Mouse (Mus musculus) embryo, embryonic 9.5 days (tissue): Measurements from ENCODE around the gene Ppp2r5e.
"Not testable (repeated sequence)": the region's sequence is repeated elsewhere in the genome, so short reads cannot be mapped to it uniquely, and the experiment has no call there.

Source experiments
- DNase-seq: peaks from one replicate; pipeline ENCODE4 v3.0.0-alpha.2; 2017; ENCODE audit errors: extremely low spot score

The Ppp2r5e gene

DNA sequence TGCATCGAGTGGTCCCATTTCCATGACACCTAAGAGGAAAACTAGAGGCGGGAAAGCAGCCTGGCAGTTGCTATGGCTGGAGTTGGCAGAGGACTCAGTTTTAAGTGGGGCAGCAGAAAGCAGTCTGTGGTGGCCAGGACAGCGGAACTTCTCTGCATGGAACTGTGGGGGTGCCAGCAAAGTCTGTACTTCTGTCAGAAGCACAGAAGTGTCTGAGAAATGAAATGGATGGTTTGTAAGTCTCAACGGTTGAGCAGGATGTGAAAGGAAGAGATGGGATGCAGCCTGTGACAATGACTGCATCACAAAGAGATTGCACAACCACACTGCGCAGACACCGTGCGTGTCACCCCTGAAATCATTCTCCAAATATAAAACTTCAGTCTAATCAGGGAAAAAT is 149.8 kb downstream of the Ppp2r5e start:
- no peak for DNase-seq

DNA sequence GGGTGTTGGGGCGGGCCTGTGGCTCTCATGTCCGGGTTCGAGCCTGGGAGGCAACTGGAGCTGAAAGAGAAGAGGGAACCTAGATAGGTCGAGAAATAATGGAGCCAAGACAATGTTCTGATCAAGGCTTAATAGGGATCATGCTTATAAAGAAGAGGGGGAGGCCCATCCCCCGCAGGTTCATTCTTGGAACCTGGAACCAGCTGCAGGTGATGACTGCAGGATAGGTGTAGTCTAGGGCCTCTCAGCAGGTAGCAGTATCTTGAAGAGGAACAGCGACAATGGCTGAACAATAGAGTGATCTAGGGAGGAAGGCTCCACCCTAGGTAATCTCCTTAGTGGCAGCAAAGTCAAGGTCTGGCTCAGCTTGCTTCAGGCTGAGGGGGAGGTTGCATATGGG is 163.6 kb downstream of the Ppp2r5e start:
- DNase-seq: not testable (repeated sequence)

DNA sequence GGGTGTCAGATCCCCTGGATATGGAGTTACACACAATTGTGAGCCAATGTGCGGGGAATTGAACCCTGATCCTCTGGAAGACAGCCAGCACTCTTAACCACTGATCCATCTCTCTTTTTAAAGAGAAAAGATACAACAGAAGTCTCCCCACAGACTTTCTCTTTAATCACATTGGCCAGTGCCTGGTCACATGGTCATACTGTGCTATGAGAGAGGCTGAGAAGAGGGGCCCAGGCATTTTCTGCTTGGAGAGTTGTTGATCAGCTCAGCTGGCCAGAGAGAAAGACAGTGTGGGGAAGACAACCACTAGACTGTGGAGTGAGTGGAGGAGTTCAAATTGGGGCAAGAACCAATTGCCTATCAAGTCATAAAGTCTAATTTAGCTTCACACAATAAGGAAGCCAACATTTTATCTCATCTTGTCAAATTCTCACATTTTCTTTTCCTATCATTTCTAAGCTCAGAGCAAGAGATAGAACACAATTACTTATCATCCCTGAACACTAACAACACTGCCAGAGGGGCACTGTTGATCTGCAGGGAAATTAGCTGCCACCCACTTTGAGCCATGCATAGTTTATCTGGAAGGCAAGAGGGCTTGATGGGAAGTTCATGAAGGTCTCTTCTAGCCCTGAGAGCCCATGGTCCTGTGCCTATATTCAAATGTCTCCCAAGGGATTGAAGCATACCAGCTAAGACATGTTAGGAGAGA is 166.2 kb downstream of the Ppp2r5e start:
- DNase-seq: no peak

DNA sequence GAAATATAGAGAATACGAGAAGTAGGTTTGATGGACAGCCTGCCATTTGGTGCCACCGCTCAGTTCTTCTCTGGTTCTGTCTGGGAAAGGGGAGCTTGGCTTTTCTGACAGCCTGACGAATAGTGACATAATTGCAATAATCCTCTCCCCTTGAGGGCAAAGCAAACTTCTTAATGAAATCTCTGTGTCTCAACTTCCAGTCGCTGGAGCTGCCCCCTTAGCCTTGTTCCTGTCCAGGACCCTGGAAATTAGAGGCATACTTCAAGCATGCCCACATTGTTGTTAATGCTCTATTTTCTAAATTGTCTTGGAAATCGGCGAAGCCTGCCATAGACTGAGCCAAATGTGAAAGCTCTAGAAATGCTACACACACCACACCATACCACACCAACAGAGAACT is 167.3 kb downstream of the Ppp2r5e start:
- no peak for DNase-seq

DNA sequence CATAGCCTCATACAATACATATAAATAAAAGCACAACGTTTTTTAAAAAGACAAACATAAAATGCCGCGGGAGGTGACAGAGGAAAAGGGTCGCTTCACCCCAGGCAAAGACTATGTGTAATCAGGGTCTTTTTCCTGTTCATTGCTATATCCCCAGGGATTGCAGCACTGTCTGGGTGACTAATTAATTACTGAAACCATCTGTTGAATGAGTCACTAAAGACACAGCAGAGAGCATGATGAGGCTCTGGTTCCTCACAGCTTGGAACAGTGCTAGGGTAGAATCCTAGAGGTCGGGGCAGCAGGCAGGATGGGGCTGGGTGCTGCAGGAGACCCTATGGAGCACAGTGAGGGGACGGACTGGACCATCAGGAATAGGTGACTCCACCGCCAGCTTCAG is 170.2 kb downstream of the Ppp2r5e start:
- no peak for DNase-seq

DNA sequence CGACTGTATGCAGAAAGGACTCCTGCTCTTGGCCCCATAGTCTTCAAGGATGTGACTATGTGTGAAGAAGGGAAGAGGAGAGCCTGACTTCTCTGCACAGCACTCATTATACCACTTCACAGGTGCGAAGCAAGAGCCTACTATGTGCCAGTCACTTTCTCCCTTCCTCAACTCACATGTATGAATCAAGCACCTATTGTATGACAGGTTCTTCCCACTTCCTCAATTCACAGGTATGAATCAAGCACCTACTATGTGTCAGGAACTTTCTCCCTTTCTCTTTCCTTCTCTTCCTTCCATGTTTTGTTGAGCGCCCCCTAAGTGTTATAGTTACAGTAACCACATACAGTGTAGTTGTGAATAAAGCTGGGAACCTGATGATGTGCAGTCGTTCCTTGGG is 171.2 kb downstream of the Ppp2r5e start:
- DNase-seq: no peak

DNA sequence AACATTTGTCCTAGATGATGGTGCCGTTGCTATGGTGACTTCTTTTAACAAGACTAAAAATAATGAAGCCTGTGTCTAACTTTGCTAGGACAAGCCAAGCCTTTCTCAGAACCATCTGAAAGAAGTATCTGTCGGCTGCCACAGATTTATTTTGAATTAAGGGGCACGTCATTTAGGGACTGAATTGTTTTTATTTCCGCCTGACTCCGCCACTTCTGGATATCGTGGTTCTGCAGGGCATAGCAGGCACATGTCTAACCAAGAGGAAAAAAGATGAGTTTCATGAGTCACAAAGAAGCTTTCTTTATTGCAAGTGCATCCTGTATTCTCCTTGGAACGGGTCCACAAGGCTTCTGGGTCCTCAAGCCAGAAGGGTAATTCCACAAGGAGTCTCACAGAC is 171.7 kb downstream of the Ppp2r5e start:
- DNase-seq: peak; percentile 4

DNA sequence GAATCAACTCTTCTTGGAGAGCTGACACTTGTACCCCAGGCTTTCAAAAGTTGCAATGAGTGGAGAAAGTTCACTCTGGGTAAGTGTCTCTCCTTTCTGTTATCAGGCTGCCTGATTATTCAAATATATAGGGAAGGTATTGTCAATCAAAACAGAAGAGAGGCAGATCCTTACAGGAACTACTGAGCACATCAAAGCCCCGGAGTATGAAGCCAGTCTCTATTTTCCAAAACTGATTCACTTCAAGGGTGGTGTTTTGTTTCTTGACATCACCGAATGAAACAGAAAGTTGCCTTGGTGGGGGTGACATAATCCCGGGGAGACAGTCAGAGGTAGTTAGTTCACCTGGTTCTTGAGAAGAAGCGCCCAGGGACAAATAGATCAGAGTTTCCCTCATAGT is 179.4 kb downstream of the Ppp2r5e start, which contains the start of gene Gphb5:
Gene Gphb5, minus strand, starts transcription at position 101 of the 400 bp plus-strand sequence.
- no peak for DNase-seq

DNA sequence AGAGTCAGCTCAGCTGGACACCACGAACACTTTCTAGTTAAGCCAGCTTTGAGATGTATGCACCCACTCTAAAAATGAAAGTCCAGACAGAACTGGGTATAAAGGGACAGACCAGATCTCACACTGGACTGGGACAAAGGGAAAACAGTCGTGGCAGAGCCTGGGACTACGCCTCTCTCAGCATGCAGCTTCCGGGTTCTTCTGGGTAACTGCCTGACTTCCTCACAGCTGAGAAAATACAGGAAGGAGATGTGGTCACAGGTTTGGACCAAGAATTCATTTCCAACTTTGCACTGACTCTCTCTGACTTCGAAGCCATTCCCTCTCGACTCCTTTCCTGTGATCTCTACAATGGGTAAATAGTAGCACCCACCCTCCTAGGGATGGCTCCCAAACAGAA is 181.1 kb downstream of the Ppp2r5e start:
- no peak for DNase-seq

DNA sequence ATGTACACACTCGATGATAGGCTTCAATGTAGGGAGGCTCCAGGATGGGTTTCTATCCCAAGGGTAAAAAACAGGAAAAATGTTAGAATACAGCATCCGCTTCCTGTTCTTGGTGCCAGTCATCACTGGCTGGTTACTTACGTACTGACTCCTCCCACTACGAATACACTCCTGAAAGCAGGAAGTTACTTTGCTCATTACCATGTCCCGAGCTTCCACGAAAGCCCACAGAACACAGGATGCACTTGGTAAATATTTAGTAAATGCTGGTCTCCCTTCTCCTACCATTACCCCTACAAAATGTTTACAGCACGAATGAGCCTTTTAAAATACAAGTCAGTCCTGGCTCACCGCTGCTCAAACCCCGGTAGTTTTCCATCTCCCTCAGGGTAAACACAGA is 183.1 kb downstream of the Ppp2r5e start:
- no peak for DNase-seq
